Mouse (Mus musculus): ENCODE data around the gene Mars. TPM values are rescaled to one million over a fixed set of nuclear protein-coding genes. Genes with fewer than 3 reads are reported as not detected.
A peak's percentile ranks its signal among the peaks of the same experiment; 100 is the strongest.

The Mars gene
- polyA plus RNA-seq, 1 experiment from 2014 or later = 108 TPM

DNA sequence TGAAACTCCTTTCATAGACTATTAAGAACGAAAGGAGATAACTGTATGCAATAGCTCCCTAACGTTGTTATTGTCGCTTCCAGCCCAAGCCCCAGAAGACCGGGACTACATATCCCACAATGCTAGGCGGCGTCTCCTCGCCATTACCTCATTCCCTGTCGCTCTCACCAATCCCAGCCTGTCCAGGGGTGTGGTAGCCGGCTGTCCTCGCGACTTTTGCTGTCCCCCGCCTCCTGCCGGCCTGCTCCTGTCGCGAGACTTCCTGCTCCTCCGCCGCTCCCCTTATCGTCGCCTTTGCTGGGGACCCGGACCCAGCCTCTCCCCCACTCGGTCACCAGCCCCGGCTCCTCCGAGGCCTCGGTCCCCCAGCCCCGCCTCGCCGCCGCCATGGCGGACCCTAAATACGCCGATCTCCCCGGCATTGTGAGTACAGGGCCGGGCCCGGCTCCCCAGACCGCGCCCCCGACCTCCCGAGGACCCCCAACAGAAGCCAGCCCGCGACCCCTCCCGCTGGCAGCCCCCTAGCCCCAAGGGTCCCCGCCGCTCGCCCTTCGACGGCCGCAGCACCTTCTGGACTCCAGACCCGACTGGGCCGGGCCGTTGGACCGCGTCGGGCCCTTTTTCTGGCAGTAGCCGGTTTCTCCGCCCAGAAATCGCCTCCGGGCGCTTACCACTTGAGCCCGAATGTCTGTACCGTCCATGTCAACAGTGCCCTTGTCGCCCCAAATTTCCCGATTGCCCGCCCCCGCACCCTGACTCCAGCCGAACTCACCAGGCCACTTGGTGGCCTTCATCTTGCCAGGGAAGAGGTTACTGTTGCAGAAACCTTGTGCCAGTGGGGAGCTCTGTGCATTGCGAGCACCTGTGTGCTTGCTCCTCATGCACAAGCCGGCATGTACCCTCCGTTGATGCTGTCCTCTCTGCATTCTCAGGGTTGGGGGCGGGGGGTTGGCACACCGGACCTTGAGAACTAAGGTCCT is 45.2 kb downstream of the Mars start, which contains the start of gene Dctn2:
Gene Dctn2, plus strand, starts transcription at position 257 of the 980 bp plus-strand sequence.
- peak; percentile 98 for ATAC-seq (ENCODE audit: low read depth)
- DNase-seq (ENCODE audit: low spot score) = peak; percentile 98
- Histone ChIP-seq H3K4me1 (ENCODE audit: control insufficient read depth, insufficient read depth, low read length) (peaks cover 16% of the 10 kb centered on the region), H3K36me3 (ENCODE audit: control insufficient read depth, insufficient read depth, low read length) (peaks cover 30% of the 10 kb centered on the region), H3K9me3 (ENCODE audit: control insufficient read depth, low read length) (no peaks in the 10 kb centered on the region), H3K4me3 (ENCODE audit: low read depth, low read length) (peak within 1 kb of the TSS; percentile 100), H3K27me3 (replicated peaks; ENCODE audit: control insufficient read depth, insufficient read depth, low read length) (peaks cover 16% of the 10 kb centered on the region), H3K9ac (ENCODE audit: low read depth, low read length) (peak within 1 kb of the TSS; percentile 100), H3K4me2 (ENCODE audit: low read depth, low read length) (peak within 1 kb of the TSS; percentile 83), H3K27ac (replicated peaks; ENCODE audit: low read depth, low read length) (peak within 1 kb of the TSS; percentile 85)
- WGBS = under 1% methylated on average over 60 of the region's 70 CpGs

DNA sequence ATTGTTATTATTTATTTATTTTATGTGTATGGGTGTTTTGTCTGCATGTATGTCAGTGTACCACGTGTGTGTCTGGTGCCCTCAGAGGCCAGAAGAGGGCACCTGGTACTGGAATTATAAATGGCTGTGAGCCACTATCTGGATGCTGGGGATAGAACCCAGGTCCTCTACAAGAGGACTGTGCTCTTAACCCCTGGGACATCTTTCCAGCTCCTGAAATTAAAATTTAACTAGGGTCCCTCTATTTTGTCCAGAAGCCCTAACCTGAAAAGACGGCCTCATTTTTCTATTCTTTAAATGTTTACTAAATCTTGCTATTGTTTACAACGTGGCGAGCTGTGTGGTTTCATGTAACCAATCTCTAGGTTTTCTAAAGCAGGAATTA is 45.9 kb downstream of the Mars start:
- peak overlapping the region; percentile 100; the same call in 1 of the 2 replicates for H3K9ac ChIP-seq (ENCODE audit: low read depth, low read length)
- H3K4me2 ChIP-seq (ENCODE audit: low read depth, low read length) = peak overlapping the region; percentile 83
- 26% methylated on average over 4 of the region's 4 CpGs for WGBS
- DNase-seq (ENCODE audit: low spot score) = no peak
- ATAC-seq (ENCODE audit: low read depth) = no peak; the same call in 1 of the 2 replicates
- peaks cover 16% of the 10 kb centered on the region for H3K4me1 ChIP-seq (ENCODE audit: control insufficient read depth, insufficient read depth, low read length)
- peak overlapping the region; percentile 100 for H3K4me3 ChIP-seq (ENCODE audit: low read depth, low read length)
- peaks cover 16% of the 10 kb centered on the region for H3K27me3 ChIP-seq (replicated peaks; ENCODE audit: control insufficient read depth, insufficient read depth, low read length)
- no peaks in the 10 kb centered on the region for H3K9me3 ChIP-seq (ENCODE audit: control insufficient read depth, low read length)
- peaks cover 24% of the 10 kb centered on the region for H3K36me3 ChIP-seq (ENCODE audit: control insufficient read depth, insufficient read depth, low read length)
- no peak overlapping the region for H3K27ac ChIP-seq (replicated peaks; ENCODE audit: low read depth, low read length)

DNA sequence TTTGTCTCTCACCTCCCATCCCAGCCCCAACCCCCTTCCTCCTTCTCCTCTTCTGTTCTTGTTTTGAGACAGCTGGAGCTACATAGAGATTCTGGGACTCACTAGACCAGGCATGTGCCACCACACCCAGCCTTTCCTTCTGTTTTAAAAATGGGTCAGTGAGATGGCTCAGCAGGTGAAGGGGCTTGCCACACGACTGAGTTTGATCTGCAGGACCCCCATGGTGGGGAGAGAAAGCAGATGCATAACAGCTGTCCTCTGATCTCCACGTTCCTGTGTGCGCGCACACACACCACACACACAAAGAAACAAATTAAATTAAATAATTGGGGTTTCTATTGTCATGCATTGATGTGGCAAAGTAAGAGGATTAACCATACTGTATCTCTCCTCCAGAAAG is 46.6 kb downstream of the Mars start:
- H3K36me3 ChIP-seq (ENCODE audit: control insufficient read depth, insufficient read depth, low read length) = peaks cover 18% of the 10 kb centered on the region
- peaks cover 16% of the 10 kb centered on the region for H3K4me1 ChIP-seq (ENCODE audit: control insufficient read depth, insufficient read depth, low read length)
- no peak overlapping the region for H3K9ac ChIP-seq (ENCODE audit: low read depth, low read length)
- H3K4me3 ChIP-seq (ENCODE audit: low read depth, low read length) = no peak overlapping the region
- H3K27ac ChIP-seq (replicated peaks; ENCODE audit: low read depth, low read length) = no peak overlapping the region
- no peak for ATAC-seq (ENCODE audit: low read depth)
- peaks cover 16% of the 10 kb centered on the region for H3K27me3 ChIP-seq (replicated peaks; ENCODE audit: control insufficient read depth, insufficient read depth, low read length)
- 64% methylated on average over 4 of the region's 4 CpGs for WGBS
- H3K4me2 ChIP-seq (ENCODE audit: low read depth, low read length) = no peak overlapping the region
- no peak for DNase-seq (ENCODE audit: low spot score)
- no peaks in the 10 kb centered on the region for H3K9me3 ChIP-seq (ENCODE audit: control insufficient read depth, low read length)

DNA sequence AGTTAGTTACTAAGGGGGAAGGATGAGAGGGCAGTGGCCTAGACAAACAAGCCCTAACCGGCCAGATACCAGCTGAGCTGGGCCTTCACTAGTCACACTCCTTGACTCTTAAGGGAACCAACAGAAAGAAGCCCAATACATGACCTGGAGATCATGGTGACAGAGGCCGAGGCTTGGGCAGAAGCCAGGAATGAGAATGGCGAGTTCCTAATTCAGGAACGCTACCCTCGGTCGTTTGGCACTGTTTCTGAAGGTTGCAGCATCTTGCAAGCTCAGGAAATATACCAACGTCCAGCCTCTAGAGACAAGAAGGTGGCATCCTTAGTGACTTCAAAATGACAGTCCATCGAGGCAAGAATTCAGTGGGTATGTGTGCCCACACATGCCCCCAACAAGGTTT is 47.2 kb downstream of the Mars start:
- WGBS = 78% methylated on average over 8 of the region's 8 CpGs
- DNase-seq (ENCODE audit: low spot score) = no peak

DNA sequence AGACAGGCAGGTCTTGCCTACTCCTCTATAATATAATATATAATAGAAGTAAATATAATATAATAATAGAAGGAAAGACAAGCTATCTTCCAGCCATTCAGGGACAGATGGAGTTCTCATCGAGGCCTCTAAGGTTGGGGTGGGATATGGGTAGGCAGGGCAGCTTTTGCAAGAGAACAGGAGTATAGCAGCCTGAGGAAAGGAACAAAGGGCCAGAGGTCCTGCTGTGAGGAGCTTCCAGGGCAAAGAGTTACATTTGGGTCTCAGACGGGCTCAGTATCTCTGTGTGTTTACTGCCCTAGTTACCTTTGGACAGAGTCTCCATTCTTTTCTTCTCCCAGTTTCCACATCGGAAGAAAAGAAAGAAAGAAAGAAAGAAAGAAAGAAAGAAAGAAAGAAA is 48.0 kb downstream of the Mars start:
- Histone ChIP-seq H3K36me3 (ENCODE audit: control insufficient read depth, insufficient read depth, low read length) (peaks cover 5% of the 10 kb centered on the region), H3K4me1 (ENCODE audit: control insufficient read depth, insufficient read depth, low read length) (peaks cover 16% of the 10 kb centered on the region), H3K27ac (replicated peaks; ENCODE audit: low read depth, low read length) (no peak overlapping the region), H3K9ac (ENCODE audit: low read depth, low read length) (no peak overlapping the region), H3K4me3 (ENCODE audit: low read depth, low read length) (no peak overlapping the region), H3K27me3 (replicated peaks; ENCODE audit: control insufficient read depth, insufficient read depth, low read length) (peaks cover 16% of the 10 kb centered on the region), H3K9me3 (ENCODE audit: control insufficient read depth, low read length) (no peaks in the 10 kb centered on the region), H3K4me2 (ENCODE audit: low read depth, low read length) (no peak overlapping the region; the same call in 1 of the 2 replicates)
- WGBS = 41% methylated on average over 3 of the region's 3 CpGs
- no peak for ATAC-seq (ENCODE audit: low read depth)
- no peak for DNase-seq (ENCODE audit: low spot score)

More for the DNA sequence above, 47.2 kb downstream of the Mars start:
- H3K9me3 ChIP-seq (ENCODE audit: control insufficient read depth, low read length) = no peaks in the 10 kb centered on the region
- no peak overlapping the region for H3K4me3 ChIP-seq (ENCODE audit: low read depth, low read length)
- ATAC-seq (ENCODE audit: low read depth) = no peak
- no peak overlapping the region for H3K4me2 ChIP-seq (ENCODE audit: low read depth, low read length)
- no peak overlapping the region for H3K27ac ChIP-seq (replicated peaks; ENCODE audit: low read depth, low read length)
- peaks cover 12% of the 10 kb centered on the region for H3K36me3 ChIP-seq (ENCODE audit: control insufficient read depth, insufficient read depth, low read length)
- peaks cover 16% of the 10 kb centered on the region for H3K4me1 ChIP-seq (ENCODE audit: control insufficient read depth, insufficient read depth, low read length)
- peaks cover 16% of the 10 kb centered on the region for H3K27me3 ChIP-seq (replicated peaks; ENCODE audit: control insufficient read depth, insufficient read depth, low read length)
- no peak overlapping the region for H3K9ac ChIP-seq (ENCODE audit: low read depth, low read length)

DNA sequence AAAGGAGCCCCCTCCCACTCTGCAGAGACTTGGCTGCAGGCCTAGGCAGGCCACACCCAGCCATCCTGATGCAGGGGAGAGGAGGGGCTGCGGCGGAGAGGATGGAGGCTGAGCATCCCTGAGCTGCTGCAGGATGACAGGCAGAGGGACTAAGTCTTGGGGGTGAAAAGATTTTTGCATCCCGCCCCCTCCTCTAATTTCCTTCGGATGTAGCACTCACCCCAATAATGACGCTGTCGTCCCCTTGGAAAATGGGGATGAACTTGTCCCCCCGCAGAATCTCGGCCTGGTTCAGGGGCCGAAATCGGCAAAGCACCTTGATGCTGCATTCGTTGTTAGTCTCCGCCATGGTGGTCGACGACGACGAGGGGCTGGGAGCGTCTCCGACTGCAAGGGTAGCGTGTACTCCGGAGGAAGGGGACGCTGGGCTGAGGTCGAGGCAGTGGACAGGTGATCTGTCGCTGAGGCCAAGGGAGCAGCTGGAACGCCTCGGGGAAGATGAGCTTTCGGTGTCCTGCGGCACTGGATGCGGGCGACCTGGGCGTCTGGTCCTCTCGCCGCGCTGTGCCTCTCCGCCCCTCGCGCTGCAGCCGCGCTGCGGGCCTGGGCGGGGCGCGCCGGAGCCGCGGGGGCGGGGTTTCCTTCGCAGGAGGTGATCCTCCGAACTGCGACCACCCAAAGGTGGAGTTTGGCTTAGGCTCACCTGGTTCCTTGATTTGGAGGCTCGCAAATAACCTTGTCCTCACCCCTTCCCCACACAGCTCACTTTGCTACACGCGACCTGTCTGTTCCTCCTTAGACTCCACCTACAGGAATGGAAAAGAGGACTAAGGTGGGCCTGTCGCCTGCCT is 48.8 kb downstream of the Mars start, which contains the start of gene Kif5a:
Gene Kif5a, minus strand, starts transcription at position 801 of the 851 bp plus-strand sequence.
- ATAC-seq (ENCODE audit: low read depth) = no peak
- peaks cover 16% of the 10 kb centered on the region for H3K27me3 ChIP-seq (replicated peaks; ENCODE audit: control insufficient read depth, insufficient read depth, low read length)
- peak within 1 kb of the TSS; percentile 64 for H3K9ac ChIP-seq (ENCODE audit: low read depth, low read length)
- peak; percentile 41 for DNase-seq (ENCODE audit: low spot score)
- 1% methylated on average over 49 of the region's 53 CpGs for WGBS
- no peaks in the 10 kb centered on the region for H3K36me3 ChIP-seq (ENCODE audit: control insufficient read depth, insufficient read depth, low read length)
- H3K4me1 ChIP-seq (ENCODE audit: control insufficient read depth, insufficient read depth, low read length) = peaks cover 16% of the 10 kb centered on the region
- peak within 1 kb of the TSS; percentile 48 for H3K4me3 ChIP-seq (ENCODE audit: low read depth, low read length)
- H3K9me3 ChIP-seq (ENCODE audit: control insufficient read depth, low read length) = no peaks in the 10 kb centered on the region
- no peak within 1 kb of the TSS for H3K27ac ChIP-seq (replicated peaks; ENCODE audit: low read depth, low read length)
- H3K4me2 ChIP-seq (ENCODE audit: low read depth, low read length) = peak within 1 kb of the TSS; percentile 93

DNA sequence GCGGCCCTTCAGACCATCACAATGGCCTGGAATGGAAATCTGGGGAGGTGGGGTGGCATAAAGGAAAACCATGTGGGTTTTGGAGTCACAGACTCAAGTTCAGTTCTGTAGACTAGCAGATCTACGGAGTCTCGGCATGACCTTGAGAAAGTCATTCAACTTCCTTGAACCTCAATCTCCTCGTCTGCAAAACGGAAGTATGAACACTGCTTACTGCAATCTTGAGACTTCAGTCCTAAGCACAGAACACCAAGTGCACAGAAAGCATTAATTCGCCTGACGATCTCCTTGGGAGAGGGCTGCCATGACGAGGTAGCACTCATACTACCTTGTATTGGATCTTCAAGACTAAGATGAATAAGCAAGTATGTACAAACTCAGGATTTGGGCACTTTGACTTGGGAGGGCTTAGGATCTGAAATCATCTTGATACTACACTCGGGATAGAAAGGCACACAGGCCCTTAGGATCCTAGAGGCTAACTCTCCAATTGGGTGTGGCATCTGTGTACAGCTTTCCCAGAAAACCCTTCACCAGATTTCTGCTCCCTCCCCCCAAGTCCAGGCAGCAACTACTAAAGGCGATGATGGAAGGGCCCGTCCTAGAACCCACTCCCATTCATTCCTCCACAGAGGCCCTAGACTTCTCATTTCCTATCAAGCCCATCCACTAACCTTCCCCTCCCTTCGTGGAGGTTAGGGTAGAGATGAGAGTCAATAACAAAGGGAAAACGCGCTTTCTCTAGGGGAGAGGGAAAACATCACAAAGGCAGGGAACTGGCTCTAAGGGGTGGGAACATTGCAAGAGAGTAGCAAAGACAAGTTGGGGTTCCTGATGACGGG is 49.7 kb downstream of the Mars start:
- Histone ChIP-seq H3K4me1 (ENCODE audit: control insufficient read depth, insufficient read depth, low read length) (peaks cover 9% of the 10 kb centered on the region), H3K4me3 (ENCODE audit: low read depth, low read length) (peak overlapping the region; percentile 48), H3K27ac (replicated peaks; ENCODE audit: low read depth, low read length) (no peak overlapping the region), H3K9ac (ENCODE audit: low read depth, low read length) (peak overlapping the region; percentile 64), H3K27me3 (replicated peaks; ENCODE audit: control insufficient read depth, insufficient read depth, low read length) (peaks cover 16% of the 10 kb centered on the region), H3K4me2 (ENCODE audit: low read depth, low read length) (peak overlapping the region; percentile 93), H3K36me3 (ENCODE audit: control insufficient read depth, insufficient read depth, low read length) (no peaks in the 10 kb centered on the region), H3K9me3 (ENCODE audit: control insufficient read depth, low read length) (no peaks in the 10 kb centered on the region)
- ATAC-seq (ENCODE audit: low read depth) = no peak
- 64% methylated on average over 15 of the region's 15 CpGs for WGBS
- no peak for DNase-seq (ENCODE audit: low spot score)

DNA sequence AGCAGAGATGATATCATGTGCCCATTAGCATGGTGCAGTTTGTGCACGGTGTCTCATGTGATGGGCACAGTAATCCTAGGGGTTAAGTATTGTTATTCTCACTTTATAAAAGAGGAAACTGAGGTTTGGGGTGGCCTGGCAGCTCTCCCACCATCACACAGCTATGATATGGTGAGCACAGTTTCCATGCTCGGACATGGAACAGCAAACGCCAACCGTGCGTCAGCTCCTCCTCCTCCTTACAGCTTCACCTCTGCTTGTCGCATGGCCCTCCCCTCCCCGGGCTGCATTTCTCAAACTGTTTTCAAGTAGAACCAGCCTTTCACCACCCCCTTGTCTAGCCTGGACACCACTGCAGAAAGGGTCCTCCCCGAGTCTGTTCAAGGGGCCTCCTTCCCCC is 53.1 kb downstream of the Mars start:
- Histone ChIP-seq H3K36me3 (ENCODE audit: control insufficient read depth, insufficient read depth, low read length) (no peaks in the 10 kb centered on the region), H3K9me3 (ENCODE audit: control insufficient read depth, low read length) (no peaks in the 10 kb centered on the region), H3K27ac (replicated peaks; ENCODE audit: low read depth, low read length) (no peak overlapping the region), H3K27me3 (replicated peaks; ENCODE audit: control insufficient read depth, insufficient read depth, low read length) (peaks cover 10% of the 10 kb centered on the region), H3K4me2 (ENCODE audit: low read depth, low read length) (no peak overlapping the region), H3K4me3 (ENCODE audit: low read depth, low read length) (no peak overlapping the region), H3K4me1 (ENCODE audit: control insufficient read depth, insufficient read depth, low read length) (peaks cover 8% of the 10 kb centered on the region), H3K9ac (ENCODE audit: low read depth, low read length) (no peak overlapping the region)
- ATAC-seq (ENCODE audit: low read depth) (no peak), DNase-seq (ENCODE audit: low spot score) (no peak)
- WGBS = 71% methylated on average over 8 of the region's 8 CpGs
